Mouse (Mus musculus) cerebellum, adult 18-20 months (tissue): Measurements from ENCODE around the gene Sfxn3.

ENCODE experiments used
- DNase-seq, 2 experiments: peaks; one replicate each; pipeline ENCODE4 v3.0.0; 2021

The Sfxn3 gene

DNA sequence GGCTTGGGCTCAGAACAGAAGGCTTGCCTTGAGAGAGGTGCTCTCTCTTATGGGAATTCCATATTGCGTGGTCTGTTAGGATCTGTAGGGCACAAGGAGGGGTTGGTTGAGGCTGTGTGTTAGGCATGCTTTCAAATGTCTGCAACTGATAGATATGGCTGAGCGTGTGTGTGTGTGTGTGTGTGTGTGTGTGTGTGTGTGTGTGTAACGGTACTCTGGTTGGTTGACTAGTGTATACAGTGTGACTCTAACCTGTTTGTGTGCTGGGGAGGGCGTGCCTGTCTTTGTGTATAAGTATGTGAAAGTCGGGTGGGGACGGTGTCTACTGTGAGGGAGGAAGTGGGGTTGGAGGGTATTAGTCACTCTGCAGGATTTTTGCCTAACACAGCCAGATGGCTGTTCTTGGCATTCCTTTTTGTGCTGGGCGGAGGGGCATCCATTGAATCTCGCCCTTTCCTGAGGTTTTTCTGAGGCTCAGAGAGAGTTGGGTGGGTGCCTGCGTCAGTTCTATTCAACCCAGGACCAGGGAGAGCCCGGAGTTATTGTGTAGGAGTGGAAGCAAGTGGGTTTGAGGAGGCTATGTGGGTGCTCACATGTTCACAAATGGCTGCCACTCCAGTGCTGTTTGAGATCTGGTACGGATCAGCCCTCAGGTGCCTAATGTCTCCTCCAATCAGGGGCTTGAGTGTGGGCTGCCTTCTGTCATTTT is 786 bp downstream of the Sfxn3 start:
- peak; percentile 63 to 64 for DNase-seq

DNA sequence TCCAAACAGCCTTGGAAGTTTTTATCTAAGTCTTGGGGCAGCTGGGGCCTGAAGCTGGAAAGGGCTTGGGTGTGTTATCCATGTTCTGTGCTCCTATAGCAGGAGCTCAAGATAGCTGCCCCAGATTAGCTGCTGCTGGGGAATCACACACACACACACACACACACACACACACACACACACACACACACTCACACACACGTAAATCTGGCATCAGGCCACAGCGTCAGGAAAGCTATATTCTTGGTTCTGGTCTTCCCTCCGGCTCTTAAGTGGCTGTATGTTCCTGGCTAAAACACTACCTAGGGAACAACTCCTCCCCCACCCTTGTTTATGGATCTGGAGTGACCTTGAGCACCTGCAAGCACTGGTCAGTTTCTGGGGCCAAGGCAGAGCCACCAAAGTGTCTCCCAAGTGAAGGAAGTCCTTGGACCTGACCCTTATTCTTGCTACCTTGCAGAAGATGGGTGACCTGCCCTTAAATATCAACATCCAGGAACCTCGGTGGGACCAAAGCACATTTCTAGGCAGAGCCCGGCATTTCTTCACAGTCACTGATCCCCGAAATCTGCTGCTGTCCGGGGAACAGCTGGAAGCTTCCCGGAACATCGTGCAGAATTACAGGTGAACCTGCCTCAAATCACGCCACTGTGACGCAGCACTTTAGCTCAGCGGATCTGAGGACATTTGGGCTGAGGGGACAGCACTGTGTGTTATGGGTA is 1.5 kb downstream of the Sfxn3 start:
- DNase-seq, result peak in 1 of 2 experiments; percentile 43

DNA sequence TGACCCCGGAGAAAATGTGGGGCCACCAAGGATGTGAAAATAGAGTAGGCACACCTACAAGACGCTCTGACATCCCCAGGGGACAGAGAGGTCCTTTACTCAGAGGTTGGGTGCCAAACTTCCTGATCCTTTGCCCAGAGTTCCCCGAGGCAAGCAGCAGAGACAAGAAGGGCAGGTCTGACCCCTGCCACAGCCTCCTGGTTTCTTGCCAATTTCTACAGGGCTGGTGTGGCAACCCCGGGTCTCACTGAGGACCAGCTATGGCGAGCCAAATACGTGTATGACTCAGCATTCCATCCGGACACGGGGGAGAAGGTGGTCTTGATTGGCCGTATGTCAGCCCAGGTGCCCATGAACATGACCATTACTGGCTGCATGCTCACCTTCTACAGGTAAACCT is 2.2 kb downstream of the Sfxn3 start:
- no peak for DNase-seq

DNA sequence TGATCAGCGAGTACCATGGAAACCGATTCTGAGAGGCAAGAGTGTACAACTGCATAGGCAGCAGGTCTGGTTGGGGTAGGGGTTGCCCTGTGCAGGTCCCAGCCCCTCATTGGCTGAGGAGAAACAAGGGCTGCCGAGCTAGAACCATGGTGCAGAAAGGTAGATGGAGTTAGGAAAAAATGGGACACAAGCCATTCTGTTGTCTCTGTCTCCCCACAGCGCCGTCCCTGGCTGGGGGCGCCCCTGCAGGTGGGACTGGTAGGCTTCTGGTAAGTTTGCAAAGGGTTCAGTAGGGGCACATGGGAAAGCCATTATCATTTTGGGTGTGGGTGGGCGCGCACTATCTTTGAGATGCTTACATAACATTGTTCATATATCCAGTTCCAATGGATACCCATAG is 6.1 kb downstream of the Sfxn3 start:
- no peak for DNase-seq

DNA sequence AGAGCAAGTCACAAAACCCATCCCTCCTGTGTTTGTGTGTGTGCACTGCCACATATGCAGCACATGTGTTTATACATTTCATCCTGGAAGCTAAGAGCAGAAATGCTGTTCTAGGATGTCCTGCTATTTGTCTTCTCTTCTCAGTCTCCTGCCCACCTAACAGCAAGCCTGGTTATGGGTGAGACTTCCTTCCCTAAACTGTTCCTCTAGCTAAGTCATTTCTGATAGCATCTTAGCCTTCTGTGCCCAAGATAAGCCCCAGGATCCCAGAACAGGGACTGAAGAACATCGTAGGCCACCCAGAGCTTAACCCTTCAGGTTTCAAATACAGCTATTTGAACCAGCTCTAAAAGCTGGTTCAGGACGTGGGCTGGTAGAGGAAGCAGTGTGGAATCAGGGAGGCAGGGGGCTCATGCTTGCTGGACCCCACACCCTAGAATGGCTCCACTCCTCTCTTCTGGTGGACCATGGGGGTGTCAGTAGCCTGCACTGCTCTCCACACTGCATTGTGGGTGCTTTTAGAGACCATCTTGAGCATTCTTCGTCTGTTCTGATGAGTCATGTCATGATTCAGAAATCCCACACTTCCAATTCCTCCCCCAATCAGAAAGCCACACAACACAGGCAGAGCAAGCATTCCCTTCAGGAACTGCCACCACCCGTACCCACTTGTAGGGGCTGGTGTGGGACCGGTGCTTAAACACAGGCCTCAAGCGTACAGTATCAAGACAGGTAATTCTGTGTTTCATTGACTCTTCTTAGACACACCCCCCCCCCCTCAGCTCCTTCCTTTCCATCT is 7.8 kb downstream of the Sfxn3 start:
- DNase-seq, result no peak

DNA sequence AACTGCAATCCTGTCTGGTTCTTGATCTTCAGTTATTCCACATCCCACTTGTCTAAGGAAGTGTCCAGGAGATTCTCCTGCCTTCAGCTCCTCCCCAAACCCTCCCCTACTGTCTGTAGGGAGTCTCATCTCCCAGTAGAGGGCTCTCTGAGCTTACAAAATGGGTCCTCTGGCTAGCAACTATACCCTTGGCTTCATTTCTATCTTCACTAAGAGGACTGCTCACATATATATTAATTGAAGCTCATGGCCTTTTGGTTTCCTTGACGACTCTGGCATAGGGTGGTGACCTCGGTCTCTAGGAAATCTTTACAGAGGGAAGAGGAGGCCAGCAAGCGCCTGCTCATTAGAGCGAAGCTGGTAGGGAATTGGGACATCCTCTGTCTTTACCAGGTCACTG is 9.1 kb downstream of the Sfxn3 start:
- DNase-seq, result peak in 1 of 2 experiments; percentile 48

DNA sequence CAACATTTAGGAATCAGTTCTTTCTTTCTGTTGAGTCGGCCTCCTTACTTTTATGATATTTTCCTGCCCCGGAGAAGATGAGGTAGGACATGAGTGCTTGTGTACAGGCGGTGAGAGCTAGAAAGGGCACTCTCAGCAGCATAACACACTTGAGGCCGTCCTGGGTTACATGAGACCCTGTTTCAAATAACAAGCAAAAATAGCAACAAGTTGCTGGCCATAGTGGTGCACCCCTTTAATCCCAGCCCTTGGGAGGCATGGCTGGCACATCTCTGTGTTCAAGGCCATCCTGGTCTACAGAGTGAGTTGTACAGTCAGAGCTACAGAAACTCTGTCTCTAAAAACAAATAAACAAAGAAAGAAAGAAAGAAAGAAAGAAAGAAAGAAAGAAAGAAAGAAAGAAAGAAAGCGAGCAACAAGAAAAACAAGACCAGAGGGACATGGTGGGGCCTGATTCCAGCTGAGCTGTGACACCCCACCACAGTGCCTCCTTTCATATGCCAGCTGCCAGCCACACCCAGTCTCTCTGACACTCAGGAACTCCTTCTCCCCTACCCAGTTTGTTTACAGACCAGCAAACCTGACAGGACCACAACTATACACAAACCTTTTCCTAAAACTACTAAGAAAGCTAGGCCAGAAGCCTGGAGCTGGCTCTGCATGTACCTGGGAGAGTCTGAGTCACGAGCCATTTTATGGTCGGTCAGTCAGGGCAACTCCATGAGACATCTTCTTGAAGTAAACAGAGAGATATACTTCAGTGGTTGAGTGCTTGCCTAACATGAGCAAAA is 9.8 kb downstream of the Sfxn3 start:
- no peak for DNase-seq

DNA sequence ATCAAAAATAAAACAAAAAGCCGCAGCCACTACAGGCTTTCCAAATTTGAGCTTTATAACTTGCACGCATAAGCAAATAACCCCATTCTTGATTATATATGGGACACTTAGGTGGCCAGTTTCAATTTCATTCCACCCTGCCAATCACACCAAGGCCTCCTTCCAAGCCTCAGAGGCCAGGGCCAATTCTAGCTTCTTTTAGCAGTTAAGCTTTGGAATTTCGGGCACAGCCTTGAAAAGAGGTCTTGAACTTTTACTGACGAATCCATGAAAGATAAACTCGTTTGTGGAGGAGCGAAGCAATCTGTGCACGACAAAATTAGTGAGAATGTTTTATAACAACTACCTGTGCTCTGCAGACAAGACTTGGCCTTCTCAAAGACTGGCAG is 10.4 kb downstream of the Sfxn3 start:
- no peak for DNase-seq

DNA sequence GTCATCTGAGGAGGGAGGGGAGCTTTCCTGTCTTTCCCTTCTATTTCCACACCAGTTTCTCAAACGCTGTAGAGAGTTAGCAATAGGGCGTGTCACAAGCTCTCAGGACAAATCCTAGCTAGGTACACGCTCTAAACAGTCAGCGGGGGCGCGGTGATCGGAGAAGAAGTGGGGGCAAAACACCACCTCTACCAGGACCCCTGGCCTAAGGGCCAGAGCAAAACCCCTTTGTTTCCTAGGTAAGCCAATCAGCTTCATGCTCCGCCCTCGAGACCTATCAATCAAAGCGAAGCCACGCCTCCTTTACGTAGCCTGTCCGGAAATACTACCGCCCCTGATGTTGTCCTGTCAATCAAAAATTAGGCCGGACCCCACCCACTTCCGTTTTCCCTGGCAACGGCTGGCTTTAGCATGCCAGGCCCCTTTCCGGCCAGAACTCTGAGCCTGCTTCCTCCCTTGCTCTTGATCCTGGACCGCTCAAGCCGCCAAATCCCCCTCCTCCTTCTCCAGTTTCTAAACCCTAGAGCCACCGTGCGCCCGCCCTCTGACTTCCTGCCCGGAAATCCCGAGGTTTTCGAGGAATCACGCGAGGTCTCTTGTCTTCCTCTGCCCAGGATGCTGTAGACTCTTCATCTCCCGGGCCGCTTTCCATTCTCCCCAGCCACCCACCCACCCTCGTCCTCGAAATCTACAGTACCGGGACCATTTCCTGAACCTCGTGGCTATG is 11.0 kb downstream of the Sfxn3 start:
- DNase-seq, result peak; percentile 90 to 95

DNA sequence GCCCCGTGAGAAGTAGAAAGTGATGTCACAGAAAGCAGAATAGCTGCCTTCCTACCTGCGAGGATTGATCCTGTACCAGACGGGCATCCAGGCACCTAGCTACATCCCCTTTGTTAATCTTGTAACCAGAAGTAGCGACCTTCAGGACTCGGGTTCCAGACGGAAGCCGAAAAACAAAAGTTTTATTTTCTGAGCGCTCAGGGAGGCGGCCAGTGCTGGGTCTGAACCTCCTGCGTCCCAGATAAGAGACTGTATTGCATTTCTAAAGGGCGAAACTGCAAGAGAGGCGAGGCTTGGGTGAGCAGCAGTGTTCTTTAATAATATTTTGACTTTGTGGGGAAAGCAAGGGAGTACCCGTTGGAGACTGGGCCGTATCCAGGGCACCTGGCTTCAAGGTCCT is 11.5 kb downstream of the Sfxn3 start:
- no peak for DNase-seq

DNA sequence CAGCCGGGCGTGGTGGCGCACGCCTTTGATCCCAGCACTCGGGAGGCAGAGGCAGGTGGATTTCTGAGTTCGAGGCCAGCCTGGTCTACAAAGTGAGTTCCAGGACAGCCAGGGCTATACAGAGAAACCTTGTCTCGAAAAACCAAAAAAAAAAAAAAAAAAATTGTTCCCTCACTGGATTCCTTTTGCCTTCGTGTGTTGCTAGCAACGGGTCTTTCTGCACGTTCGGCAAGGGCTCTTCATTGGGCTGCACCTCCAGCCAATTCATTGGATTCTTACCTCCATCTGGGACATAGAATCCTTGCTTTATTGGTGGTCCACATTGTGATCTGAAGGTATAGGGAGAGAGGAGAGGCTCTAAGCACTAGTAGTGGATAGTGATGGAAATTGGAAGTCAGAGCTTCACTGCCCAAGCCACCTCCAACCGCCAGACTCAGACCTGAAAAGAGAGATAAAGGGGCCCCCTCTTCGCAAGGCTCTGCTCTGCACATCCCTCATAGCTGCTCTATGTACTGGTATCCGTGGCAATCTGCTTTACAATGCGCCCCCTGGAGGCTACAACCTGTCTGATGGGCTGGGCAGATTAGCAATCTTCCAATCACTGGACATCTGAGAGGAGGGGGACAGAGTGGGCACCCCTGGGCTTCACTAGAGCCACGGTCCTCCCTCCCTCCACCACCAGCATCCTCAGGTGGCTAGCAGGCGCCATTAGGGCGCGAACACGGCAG is 16.4 kb downstream of the Sfxn3 start:
- peak; percentile 73 to 76 for DNase-seq

DNA sequence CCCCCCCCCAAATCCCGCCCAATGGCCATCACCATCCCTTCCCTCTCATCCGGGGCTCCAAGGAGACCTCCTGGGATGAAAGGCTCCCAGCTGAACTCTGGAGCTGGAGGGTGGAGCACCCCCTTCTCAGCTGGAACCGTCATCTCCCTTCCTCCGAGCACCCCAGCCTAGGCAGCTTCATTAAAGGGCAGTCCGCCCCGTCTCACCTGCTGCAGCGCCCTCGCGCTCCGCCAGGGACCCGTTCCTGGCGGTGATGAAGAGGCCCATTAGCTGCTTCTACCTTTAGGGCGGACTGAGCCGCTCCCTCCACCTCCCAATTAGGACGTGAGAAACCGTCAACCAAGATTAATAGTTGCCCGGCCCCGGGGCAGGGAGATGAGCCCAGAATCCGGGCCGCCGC is 17.9 kb downstream of the Sfxn3 start:
- no peak for DNase-seq

DNA sequence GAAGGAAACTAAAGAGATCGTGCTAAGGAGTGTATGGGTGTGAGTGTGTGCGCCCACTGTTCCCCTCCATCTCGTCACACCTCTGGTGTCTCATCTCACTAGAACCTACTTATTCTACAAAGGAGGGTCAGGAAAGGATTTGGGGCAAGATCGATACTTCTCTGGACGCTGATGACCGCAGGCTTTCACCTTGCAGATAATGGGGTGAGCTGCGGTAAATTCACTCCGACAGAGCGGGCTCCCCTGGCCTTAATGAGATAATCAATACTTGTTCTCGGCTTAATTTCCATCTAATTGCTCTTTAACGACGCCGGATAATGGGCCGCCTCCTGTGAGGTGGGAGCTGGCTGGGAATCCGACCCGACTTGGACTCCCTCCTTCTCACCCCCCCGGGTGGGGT is 19.9 kb downstream of the Sfxn3 start:
- DNase-seq, result no peak

DNA sequence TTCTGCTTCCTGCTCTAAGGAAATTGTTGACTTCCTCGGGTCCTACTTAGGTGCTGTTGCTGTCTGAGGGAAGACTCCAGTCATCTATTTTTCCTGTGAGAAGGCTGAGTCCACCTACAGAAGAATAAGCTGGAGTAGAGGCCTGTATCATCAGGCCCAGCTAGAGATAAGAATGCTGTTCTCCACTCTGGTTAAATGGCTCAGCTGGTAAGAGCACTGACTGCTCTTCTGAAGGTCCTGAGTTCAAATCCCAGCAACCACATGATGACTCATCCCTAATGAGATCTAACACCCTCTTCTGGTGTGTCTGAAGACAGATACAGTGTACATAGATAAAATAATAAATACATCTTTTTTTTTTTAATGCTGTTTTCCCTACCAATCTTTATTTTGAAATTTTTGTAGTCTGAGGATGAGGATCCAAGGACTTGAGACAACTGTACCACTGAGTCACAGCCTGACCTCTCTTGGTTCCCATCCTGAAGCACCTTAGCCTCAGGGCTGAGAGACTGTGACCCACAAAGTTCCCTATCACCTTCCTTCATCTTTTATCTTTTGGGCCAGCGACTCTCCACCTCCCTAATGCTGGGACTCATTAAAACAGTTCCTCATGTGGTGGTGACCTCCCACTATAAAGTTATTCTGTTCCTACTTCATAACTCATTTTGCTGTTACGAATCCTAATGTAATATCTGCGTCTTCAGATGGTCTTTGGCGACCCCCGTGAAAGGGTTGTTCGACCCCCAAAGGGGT is 20.6 kb downstream of the Sfxn3 start:
- DNase-seq, result no peak

DNA sequence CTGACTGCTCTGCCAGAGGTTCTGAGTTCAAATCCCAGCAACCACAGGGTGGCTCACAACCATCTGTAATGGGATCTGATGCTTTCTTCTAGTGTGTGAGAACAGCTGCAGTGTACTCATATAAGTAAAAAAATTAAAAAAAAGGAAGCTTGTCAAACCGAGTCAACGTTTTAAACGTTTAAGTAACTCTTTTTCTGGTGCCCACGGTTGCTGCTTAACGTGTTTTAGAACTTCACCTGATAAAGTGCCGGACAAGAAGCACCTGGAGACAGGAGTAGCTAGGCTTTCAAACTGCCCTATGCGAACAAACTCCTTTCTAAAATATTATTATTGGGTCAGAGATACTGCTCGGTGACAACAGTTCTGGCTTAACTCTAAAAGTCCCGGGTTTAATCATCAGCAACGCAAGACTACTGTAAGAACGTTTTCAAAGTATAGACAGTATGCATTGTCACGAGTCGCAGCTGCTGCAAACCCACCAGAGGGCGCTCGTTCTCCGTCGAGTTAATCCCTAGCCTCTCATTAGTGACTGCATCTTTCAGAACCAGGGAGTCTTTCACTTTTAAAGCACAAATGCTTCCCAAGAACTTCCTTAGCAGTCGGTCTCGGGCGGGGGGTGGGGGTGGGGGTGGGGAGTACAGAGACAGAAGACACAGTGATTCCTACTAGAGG is 26.7 kb downstream of the Sfxn3 start:
- peak; percentile 83 to 92 for DNase-seq

DNA sequence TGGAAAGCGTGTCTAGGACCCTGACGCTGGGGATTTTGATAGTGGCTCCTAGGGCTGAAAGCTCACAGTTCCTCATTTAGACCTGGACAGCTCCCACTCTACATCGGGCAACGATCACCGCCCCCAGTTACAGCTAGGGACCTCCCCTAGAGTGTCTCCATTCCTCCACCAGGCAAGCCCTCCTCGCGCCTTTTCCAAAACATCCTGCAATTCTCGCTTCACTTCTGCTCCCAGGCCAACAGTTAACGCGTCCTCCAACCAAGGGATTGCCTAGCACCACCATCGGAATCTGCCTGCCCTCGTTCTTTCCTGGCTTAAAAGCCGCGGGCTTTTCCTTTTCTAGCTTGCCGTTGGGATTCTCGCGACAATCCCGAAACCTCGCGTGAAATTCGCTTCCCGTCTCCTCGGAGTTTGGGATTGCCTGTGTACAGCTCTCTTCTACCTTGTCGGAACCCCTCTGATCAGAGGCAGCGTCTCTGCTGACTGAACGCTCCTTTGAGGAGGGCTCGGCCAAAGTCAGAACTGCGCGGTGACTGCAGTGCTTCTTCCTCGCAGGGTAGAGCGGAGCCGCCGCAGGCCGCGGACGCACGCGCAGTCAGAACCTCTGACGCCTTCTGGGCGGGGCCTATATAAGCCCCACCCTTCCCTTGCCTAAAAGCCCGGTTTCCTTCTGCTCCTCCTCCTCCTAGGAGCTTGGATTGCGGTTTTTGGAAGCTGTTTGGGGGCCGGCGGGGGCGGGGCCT is 27.4 kb downstream of the Sfxn3 start, which contains the start of gene Kazald1:
Kazald1 (plus strand) TSS at position 662 of the 743 bp plus-strand sequence.
- DNase-seq, result peak; percentile 95 to 98

DNA sequence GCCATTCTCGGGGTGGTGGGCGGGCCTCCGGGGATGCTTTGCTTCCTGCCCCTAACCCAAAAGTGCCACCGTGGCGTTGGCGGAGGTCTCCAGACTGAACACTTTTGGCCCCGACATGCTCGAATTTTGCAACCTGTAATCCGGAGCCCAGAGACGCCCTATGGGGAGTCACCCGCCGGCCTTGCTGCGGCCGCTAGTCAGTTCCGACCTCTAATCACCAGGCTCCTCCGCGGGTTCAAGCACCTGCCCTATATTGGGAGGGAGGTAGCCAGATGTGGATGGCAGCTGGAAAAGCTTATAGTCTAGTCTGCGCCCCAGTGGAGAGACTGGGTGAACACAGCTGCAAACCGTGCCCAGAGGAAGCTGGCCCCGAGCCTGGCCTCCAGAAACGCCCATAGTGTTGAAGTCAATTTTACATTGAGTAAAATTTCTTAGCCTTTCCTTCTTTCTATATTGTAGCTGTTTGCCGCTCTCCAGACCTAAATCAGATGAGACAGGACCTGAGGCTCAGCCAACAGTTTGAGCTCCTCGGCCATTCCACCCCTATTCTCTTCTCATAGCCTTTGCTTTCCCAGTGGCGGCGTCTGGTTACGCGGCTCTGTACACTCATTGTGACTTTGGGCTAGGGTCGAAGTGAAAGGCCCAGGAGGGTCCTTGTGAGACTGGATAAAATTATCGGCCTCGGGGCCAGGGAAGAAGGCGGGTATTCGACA is 28.2 kb downstream of the Sfxn3 start:
- DNase-seq, result peak in 1 of 2 experiments; percentile 44

DNA sequence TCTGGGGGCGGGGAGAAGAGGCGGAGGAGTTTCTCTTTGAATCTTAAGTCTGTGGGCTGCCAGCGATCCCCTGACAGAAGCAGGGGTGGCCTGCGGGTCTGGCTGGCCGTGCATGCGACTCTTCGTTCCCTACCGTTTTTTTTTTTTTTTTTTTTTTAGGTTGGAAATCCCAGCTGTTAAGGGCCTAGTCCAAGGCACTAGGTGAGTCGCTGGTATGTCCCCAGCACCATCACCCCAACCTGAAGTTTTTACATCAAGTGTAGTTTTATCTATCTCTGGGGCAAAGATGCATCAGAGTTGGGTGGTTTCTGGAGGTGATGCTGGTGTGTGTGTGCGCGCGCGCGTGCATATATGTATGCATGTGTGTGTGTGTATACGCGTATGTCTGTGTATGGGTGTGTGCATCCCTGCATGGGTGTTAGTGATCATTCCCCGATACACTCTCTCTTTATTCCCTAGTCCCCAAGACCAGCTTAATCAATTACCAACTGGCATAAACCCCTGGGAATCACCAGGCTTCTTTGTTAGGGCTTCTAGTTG is 28.8 kb downstream of the Sfxn3 start:
- no peak for DNase-seq
